Mouse (Mus musculus): Measurements from ENCODE around the gene Ttc25. TPM values are rescaled to one million over a fixed set of nuclear protein-coding genes. Genes with fewer than 3 reads are reported as not detected.
"Not testable (repeated sequence)": the region's sequence is repeated elsewhere in the genome, so short reads cannot be mapped to it uniquely, and the experiment has no call there.

Gene Ttc25
- polyA plus RNA-seq, 1 experiment from 2014 or later, result 1.0 TPM

DNA sequence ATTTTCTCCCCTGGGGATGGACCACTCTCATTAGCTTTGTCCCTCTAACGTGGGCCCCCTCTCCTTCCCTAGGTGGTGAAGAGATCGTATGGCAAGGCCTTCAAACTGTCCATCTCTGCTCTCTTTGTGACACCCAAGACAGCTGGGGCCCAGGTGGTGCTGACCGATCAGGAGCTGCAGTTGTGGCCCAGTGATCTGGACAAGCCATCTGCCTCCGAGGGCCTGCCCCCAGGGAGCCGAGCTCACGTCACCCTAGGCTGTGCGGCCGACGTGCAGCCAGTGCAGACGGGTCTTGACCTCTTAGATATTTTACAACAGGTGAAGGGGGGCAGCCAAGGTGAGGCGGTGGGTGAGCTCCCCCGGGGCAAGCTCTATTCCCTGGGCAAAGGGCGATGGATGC, 34.9 kb downstream of the Ttc25 start:
- Histone ChIP-seq H3K36me3 (ENCODE audit: control insufficient read depth, insufficient read depth, low read length) (peaks cover 69% of the 10 kb centered on the region), H3K27me3 (ENCODE audit: control insufficient read depth, insufficient read depth, low read length) (no peaks in the 10 kb centered on the region), H3K4me2 (ENCODE audit: low read length) (no peak overlapping the region), H3K4me3 (ENCODE audit: control insufficient read depth in 1 of 2, insufficient read depth in 1 of 2, low read depth in 1 of 2, low read length in 2 of 2) (no peak overlapping the region), H3K9me3 (ENCODE audit: control insufficient read depth, low read length) (no peaks in the 10 kb centered on the region), H3K27ac (replicated peaks in 1 of 2; ENCODE audit: control insufficient read depth in 1 of 2, insufficient read depth in 1 of 2, low read depth in 2 of 2, low read length in 2 of 2) (no peak overlapping the region), H3K4me1 (ENCODE audit: control insufficient read depth in 2 of 2, insufficient read depth in 2 of 2, low read length in 2 of 2) (peaks cover 12 to 19% of the 10 kb centered on the region in 2 experiments), H3K9ac (ENCODE audit: low read length) (no peak overlapping the region)
- WGBS, result 91% methylated on average over 13 of the region's 13 CpGs
- no peak for ATAC-seq (ENCODE audit: insufficient number of reproducible peaks, insufficient read depth, low FRiP score, low read depth)

DNA sequence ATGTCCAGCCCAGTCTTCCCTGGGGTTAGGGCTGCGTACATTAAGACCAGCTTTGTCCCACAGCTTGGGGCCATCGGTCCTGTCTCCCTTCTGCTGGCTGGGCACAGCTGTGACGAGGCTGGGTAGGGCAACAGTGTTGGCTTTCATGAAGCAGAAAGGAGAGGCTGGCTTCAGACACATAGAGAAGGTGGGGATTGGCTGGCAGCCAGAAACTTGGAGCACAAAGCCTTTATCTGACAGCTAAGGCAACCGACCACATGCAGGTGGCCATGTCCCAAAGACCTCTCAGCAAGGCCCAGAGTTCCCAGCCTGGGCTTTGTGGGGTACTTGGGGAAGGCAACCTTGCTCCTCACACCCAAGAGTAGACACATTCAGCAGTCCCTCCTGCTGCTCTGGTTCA, 36.3 kb downstream of the Ttc25 start:
- H3K9ac ChIP-seq (ENCODE audit: low read length), result peak overlapping the region; percentile 26
- H3K27ac ChIP-seq (replicated peaks in 1 of 2; ENCODE audit: control insufficient read depth in 1 of 2, insufficient read depth in 1 of 2, low read depth in 2 of 2, low read length in 2 of 2), result peak overlapping the region; percentile 28 to 56; a peak in 3 of 4 replicates
- H3K4me3 ChIP-seq (ENCODE audit: control insufficient read depth in 1 of 2, insufficient read depth in 1 of 2, low read depth in 1 of 2, low read length in 2 of 2), result no peak overlapping the region
- H3K36me3 ChIP-seq (ENCODE audit: control insufficient read depth, insufficient read depth, low read length), result peaks cover 84% of the 10 kb centered on the region
- peak; percentile 51 for ATAC-seq (ENCODE audit: insufficient number of reproducible peaks, insufficient read depth, low FRiP score, low read depth)
- H3K4me2 ChIP-seq (ENCODE audit: low read length), result no peak overlapping the region
- no peaks in the 10 kb centered on the region for H3K9me3 ChIP-seq (ENCODE audit: control insufficient read depth, low read length)
- 45% methylated on average over 4 of the region's 4 CpGs for WGBS
- peaks cover 7 to 13% of the 10 kb centered on the region in 2 experiments; a peak in 3 of 4 replicates for H3K4me1 ChIP-seq (ENCODE audit: control insufficient read depth in 2 of 2, insufficient read depth in 2 of 2, low read length in 2 of 2)
- no peaks in the 10 kb centered on the region for H3K27me3 ChIP-seq (ENCODE audit: control insufficient read depth, insufficient read depth, low read length)

DNA sequence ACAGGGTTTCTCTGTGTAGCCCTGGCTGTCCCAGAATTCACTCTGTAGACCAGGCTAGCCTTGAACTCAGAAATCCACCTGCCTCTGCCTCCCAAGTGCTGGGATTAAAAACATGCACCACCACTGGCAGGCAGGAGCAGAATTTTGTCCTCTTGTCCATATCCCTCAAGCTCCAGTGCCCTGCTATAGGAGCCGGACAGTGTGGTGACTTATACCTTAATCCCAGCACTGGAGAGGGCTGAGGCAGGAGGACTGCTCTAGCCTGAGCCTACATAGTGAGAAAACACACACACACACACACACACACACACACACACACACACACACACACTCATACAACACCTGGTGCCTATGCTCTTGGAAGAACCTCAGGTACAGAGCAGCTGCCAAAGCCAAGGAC, 37.0 kb downstream of the Ttc25 start:
- not testable (repeated sequence) for H3K27me3 ChIP-seq (ENCODE audit: control insufficient read depth, insufficient read depth, low read length); H3K4me3 ChIP-seq (ENCODE audit: control insufficient read depth in 1 of 2, insufficient read depth in 1 of 2, low read depth in 1 of 2, low read length in 2 of 2); H3K9me3 ChIP-seq (ENCODE audit: control insufficient read depth, low read length); H3K9ac ChIP-seq (ENCODE audit: low read length); H3K4me2 ChIP-seq (ENCODE audit: low read length); ATAC-seq (ENCODE audit: insufficient number of reproducible peaks, insufficient read depth, low FRiP score, low read depth)
- Histone ChIP-seq H3K4me1 (ENCODE audit: control insufficient read depth in 2 of 2, insufficient read depth in 2 of 2, low read length in 2 of 2) (peaks cover 7 to 13% of the 10 kb centered on the region in 2 experiments; a peak in 3 of 4 replicates), H3K36me3 (ENCODE audit: control insufficient read depth, insufficient read depth, low read length) (peaks cover 91% of the 10 kb centered on the region), H3K27ac (replicated peaks in 1 of 2; ENCODE audit: control insufficient read depth in 1 of 2, insufficient read depth in 1 of 2, low read depth in 2 of 2, low read length in 2 of 2) (peak overlapping the region in 1 of 2 experiments; percentile 56; a peak in 2 of 4 replicates)
- 81% methylated on average over 1 of the region's 1 CpGs for WGBS

DNA sequence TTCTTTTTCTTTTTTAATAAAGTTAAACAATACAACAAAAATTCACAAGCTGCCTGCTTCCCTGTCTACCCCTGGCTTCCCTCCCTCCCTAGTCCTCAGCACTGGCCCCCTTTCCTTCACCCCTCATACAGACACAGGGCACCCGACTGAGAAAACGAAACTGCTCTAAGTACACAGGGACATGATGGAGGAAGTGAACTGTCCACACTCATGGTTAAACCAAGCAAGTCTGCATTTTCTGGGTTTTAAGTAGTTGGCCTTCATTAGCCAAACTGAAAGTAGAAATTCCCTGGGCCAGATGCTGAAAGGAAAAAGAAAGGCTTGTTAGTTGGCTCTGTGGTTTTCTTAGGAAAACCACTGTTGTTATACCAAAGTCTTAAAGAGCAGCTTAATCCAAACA, 37.4 kb downstream of the Ttc25 start:
- Histone ChIP-seq H3K27me3 (ENCODE audit: control insufficient read depth, insufficient read depth, low read length) (no peaks in the 10 kb centered on the region), H3K36me3 (ENCODE audit: control insufficient read depth, insufficient read depth, low read length) (peaks cover 95% of the 10 kb centered on the region), H3K9me3 (ENCODE audit: control insufficient read depth, low read length) (no peaks in the 10 kb centered on the region), H3K9ac (ENCODE audit: low read length) (no peak overlapping the region), H3K27ac (replicated peaks in 1 of 2; ENCODE audit: control insufficient read depth in 1 of 2, insufficient read depth in 1 of 2, low read depth in 2 of 2, low read length in 2 of 2) (no peak overlapping the region), H3K4me3 (ENCODE audit: control insufficient read depth in 1 of 2, insufficient read depth in 1 of 2, low read depth in 1 of 2, low read length in 2 of 2) (no peak overlapping the region), H3K4me1 (ENCODE audit: control insufficient read depth in 2 of 2, insufficient read depth in 2 of 2, low read length in 2 of 2) (peaks cover 7 to 13% of the 10 kb centered on the region in 2 experiments; a peak in 3 of 4 replicates), H3K4me2 (ENCODE audit: low read length) (no peak overlapping the region)
- no peak for ATAC-seq (ENCODE audit: insufficient number of reproducible peaks, insufficient read depth, low FRiP score, low read depth)
- 87% methylated on average over 2 of the region's 2 CpGs for WGBS

DNA sequence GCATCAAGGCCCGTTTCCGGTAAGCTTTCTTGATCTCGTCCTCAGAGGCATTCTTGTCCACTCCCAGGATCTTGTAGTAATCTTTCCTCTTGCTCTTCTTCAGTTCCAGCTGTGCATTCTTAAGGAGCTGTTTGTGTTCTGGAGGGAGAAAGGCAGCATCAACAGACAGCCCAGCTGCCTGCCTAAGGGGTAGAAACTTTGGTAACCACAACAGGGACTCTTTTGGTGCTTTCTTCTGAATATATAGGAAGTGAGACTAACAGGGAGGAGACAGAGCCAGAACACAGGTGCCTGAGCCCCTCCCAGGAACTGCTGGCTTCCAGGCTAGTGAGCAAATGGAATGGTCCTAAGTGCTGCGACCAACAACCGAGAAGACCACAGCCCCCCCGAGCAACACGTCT, 39.2 kb downstream of the Ttc25 start:
- Histone ChIP-seq H3K9ac (ENCODE audit: low read length) (no peak overlapping the region), H3K27ac (replicated peaks in 1 of 2; ENCODE audit: control insufficient read depth in 1 of 2, insufficient read depth in 1 of 2, low read depth in 2 of 2, low read length in 2 of 2) (no peak overlapping the region), H3K9me3 (ENCODE audit: control insufficient read depth, low read length) (no peaks in the 10 kb centered on the region), H3K27me3 (ENCODE audit: control insufficient read depth, insufficient read depth, low read length) (no peaks in the 10 kb centered on the region), H3K4me2 (ENCODE audit: low read length) (no peak overlapping the region), H3K4me1 (ENCODE audit: control insufficient read depth in 2 of 2, insufficient read depth in 2 of 2, low read length in 2 of 2) (peaks cover 7 to 13% of the 10 kb centered on the region in 2 experiments; a peak in 3 of 4 replicates), H3K36me3 (ENCODE audit: control insufficient read depth, insufficient read depth, low read length) (peaks cover 100% of the 10 kb centered on the region), H3K4me3 (ENCODE audit: control insufficient read depth in 1 of 2, insufficient read depth in 1 of 2, low read depth in 1 of 2, low read length in 2 of 2) (no peak overlapping the region)
- ATAC-seq (ENCODE audit: insufficient number of reproducible peaks, insufficient read depth, low FRiP score, low read depth), result no peak
- WGBS, result 88% methylated on average over 7 of the region's 7 CpGs

DNA sequence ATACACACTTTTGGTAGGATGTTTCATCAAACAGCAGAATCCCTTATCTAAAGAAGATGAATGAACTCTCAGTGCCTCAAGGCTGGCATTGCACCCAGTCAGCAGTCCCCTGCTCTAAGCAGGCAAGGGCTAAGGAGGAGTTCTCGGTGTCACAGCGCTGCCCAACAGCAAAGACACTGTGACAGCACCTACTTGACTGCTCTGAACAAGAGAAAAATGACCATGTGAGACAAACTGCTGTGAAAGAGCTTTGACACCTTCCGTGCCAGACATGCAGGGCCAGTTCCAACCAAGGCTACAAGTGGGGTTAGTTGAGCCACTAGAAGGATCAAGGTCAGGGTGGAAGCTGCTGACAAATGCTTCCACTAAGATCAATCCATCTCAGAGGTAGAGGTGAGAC, 39.7 kb downstream of the Ttc25 start:
- no peak overlapping the region for H3K4me3 ChIP-seq (ENCODE audit: control insufficient read depth in 1 of 2, insufficient read depth in 1 of 2, low read depth in 1 of 2, low read length in 2 of 2)
- peaks cover 7 to 13% of the 10 kb centered on the region in 2 experiments; a peak in 3 of 4 replicates for H3K4me1 ChIP-seq (ENCODE audit: control insufficient read depth in 2 of 2, insufficient read depth in 2 of 2, low read length in 2 of 2)
- peaks cover 100% of the 10 kb centered on the region for H3K36me3 ChIP-seq (ENCODE audit: control insufficient read depth, insufficient read depth, low read length)
- H3K4me2 ChIP-seq (ENCODE audit: low read length), result no peak overlapping the region
- H3K9me3 ChIP-seq (ENCODE audit: control insufficient read depth, low read length), result no peaks in the 10 kb centered on the region
- WGBS, result 86% methylated on average over 3 of the region's 3 CpGs
- H3K9ac ChIP-seq (ENCODE audit: low read length), result no peak overlapping the region
- no peaks in the 10 kb centered on the region for H3K27me3 ChIP-seq (ENCODE audit: control insufficient read depth, insufficient read depth, low read length)
- no peak for ATAC-seq (ENCODE audit: insufficient number of reproducible peaks, insufficient read depth, low FRiP score, low read depth)
- H3K27ac ChIP-seq (replicated peaks in 1 of 2; ENCODE audit: control insufficient read depth in 1 of 2, insufficient read depth in 1 of 2, low read depth in 2 of 2, low read length in 2 of 2), result no peak overlapping the region

DNA sequence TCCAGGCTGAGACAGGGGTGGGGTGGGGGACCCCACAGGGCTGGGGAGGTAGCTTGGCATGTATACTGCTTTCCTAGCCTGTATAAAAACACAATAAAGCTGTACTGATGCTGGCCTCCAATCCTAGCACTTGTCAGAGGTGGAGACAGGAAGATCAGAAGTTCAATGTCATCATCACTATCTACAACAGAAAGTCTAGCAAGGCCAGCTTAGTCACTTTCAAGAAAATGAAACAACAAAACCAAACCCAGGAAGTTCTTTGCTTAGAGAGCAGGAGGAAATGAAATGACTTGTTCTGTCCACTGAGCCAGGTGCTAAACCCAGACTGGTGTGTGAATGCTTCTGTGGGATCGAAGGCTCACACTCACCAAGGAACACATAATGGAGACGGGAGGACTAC, 43.1 kb downstream of the Ttc25 start:
- Histone ChIP-seq H3K4me1 (ENCODE audit: control insufficient read depth in 2 of 2, insufficient read depth in 2 of 2, low read length in 2 of 2) (no peaks in the 10 kb centered on the region), H3K9me3 (ENCODE audit: control insufficient read depth, low read length) (no peaks in the 10 kb centered on the region), H3K4me2 (ENCODE audit: low read length) (no peak overlapping the region), H3K27ac (replicated peaks in 1 of 2; ENCODE audit: control insufficient read depth in 1 of 2, insufficient read depth in 1 of 2, low read depth in 2 of 2, low read length in 2 of 2) (no peak overlapping the region), H3K9ac (ENCODE audit: low read length) (no peak overlapping the region), H3K27me3 (ENCODE audit: control insufficient read depth, insufficient read depth, low read length) (no peaks in the 10 kb centered on the region), H3K4me3 (ENCODE audit: control insufficient read depth in 1 of 2, insufficient read depth in 1 of 2, low read depth in 1 of 2, low read length in 2 of 2) (no peak overlapping the region), H3K36me3 (ENCODE audit: control insufficient read depth, insufficient read depth, low read length) (peaks cover 100% of the 10 kb centered on the region)
- ATAC-seq (ENCODE audit: insufficient number of reproducible peaks, insufficient read depth, low FRiP score, low read depth), result no peak
- WGBS, result 86% methylated on average over 2 of the region's 2 CpGs

DNA sequence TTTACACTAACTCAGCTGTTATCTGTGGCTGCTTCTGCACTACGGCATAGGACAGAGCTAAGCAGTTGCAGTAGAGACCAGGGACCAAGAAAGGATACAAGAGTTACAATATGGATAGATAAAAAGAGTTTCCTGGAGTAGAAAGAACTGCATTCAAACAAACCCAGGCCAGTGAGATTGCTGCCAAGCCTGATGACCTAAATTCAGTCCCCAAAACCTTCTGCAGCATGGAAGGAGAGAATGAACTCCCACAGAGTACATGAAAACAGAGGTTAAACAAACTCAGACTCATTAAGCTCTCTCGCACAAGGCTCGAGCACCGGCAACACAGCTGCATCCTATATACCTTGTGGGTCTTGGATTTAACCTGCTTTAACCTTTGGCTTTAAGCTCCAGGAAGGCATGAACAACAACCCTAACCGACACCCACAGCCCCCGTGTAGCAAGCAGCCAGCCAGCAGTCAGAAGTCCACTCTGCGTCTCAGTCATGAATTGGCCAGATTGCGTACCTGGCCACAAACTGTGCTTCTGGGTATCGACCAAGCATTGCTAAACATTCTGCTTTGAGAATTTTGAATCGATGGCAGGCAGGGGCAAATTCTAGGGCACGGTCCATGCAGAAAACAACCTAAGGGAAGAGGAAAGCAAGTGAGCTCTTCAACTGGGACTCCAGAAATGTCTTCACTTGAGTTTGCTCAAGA, 47.1 kb downstream of the Ttc25 start:
- 97% methylated on average over 11 of the region's 11 CpGs for WGBS
- H3K36me3 ChIP-seq (ENCODE audit: control insufficient read depth, insufficient read depth, low read length), result peaks cover 99% of the 10 kb centered on the region
- no peak for ATAC-seq (ENCODE audit: insufficient number of reproducible peaks, insufficient read depth, low FRiP score, low read depth)

More for the DNA sequence above, 47.1 kb downstream of the Ttc25 start:
- H3K4me2 ChIP-seq (ENCODE audit: low read length), result no peak overlapping the region
- H3K4me1 ChIP-seq (ENCODE audit: control insufficient read depth in 2 of 2, insufficient read depth in 2 of 2, low read length in 2 of 2), result peaks cover 0 to 12% of the 10 kb centered on the region in 2 experiments; a peak in 3 of 4 replicates
- no peaks in the 10 kb centered on the region for H3K9me3 ChIP-seq (ENCODE audit: control insufficient read depth, low read length)
- no peak overlapping the region for H3K9ac ChIP-seq (ENCODE audit: low read length)
- H3K4me3 ChIP-seq (ENCODE audit: control insufficient read depth in 1 of 2, insufficient read depth in 1 of 2, low read depth in 1 of 2, low read length in 2 of 2), result no peak overlapping the region
- no peaks in the 10 kb centered on the region for H3K27me3 ChIP-seq (ENCODE audit: control insufficient read depth, insufficient read depth, low read length)
- no peak overlapping the region for H3K27ac ChIP-seq (replicated peaks in 1 of 2; ENCODE audit: control insufficient read depth in 1 of 2, insufficient read depth in 1 of 2, low read depth in 2 of 2, low read length in 2 of 2)

Data from heart, embryonic 14.5 days (tissue).